Comparison of ENCODE assay signal across 22 mouse cellular contexts in the genomic region with DNA sequence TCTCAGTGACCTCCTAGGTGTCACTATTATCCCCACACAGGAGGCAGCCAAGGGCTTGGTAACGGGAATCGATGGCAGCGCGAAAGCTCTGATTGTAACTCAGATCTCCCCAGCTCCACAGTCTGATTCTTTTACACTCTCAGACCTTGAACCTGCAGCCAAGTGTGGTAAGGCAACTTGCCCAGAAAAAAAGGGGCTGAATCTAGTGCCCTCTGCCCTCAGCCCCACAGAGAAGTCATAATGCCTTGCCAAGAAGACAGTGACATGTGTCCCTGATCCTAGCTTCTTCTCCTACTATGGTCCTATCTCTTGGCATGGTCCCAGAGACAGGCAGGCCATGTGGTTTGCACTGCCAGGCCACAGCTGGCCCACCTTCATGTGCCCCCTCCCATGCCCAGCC.
DNase-seq lines count a peak whose midpoint lies in the region; ATAC-seq and TF ChIP-seq lines count a peak whose summit lies in the region.
"Had no signal": no experiment of that assay in that cellular context is flagged by ENCODE, and none has a peak within 500 bp of the region (broad histone marks: within the 10 kb centered on the region; RNA-seq: fewer than 3 reads in every experiment).

No protein-coding gene starts in this region.

- no peaks in the 10 kb centered on the region for H3K4me1 ChIP-seq in embryonic facial prominence, embryonic 14.5 days (ENCODE audit: control insufficient read depth, insufficient read depth, low read length)
- H3K4me1 ChIP-seq in embryonic facial prominence, embryonic 10.5 days: peaks cover 5% of the 10 kb centered on the region; the same call in 1 of the 2 replicates
- peaks cover 4% of the 10 kb centered on the region; the same call in 1 of the 2 replicates for H3K4me1 ChIP-seq in midbrain, embryonic 16.5 days (ENCODE audit: control insufficient read depth, insufficient read depth, low read length)
- H3K4me1 ChIP-seq in midbrain, postnatal 0 days (ENCODE audit: insufficient read depth, low read length): no peaks in the 10 kb centered on the region
- peaks cover 5% of the 10 kb centered on the region; the same call in 1 of the 2 replicates for H3K4me1 ChIP-seq in neural tube, embryonic 15.5 days
- H3K4me1 ChIP-seq: limb, embryonic 13.5 days; liver, embryonic 15.5 days had no signal

- 0 out of 2 replicates have a peak, but pooled peaks have one; percentile 12 for ATAC-seq in embryonic facial prominence, embryonic 14.5 days (ENCODE audit: low read depth)
- peak; percentile 16; the same call in 1 of the 2 replicates for ATAC-seq in midbrain, embryonic 16.5 days
- ATAC-seq in midbrain, postnatal 0 days (ENCODE audit: low FRiP score): no peak; the same call in 1 of the 2 replicates
- ATAC-seq in neural tube, embryonic 15.5 days (ENCODE audit: low FRiP score): peak; percentile 3; the same call in 1 of the 2 replicates
- ATAC-seq: activated CD4-positive, CD25-positive, alpha-beta regulatory T cell, adult 4 months had no signal

- no peak for TF ChIP-seq CTCF in midbrain, postnatal 0 days (IDR thresholded peaks at IDR 0.05)

- intact Hi-C loops in left cerebral cortex, postnatal 36 days (cut with DNase I): no loop called here

- H3K4me2 ChIP-seq in embryonic facial prominence, embryonic 14.5 days (ENCODE audit: low read depth, low read length): no peak overlapping the region
- no peak overlapping the region for H3K4me2 ChIP-seq in midbrain, embryonic 16.5 days (ENCODE audit: low read length)
- H3K4me2 ChIP-seq in midbrain, postnatal 0 days (ENCODE audit: low read depth, low read length, poor library complexity, severe bottlenecking): no peak overlapping the region
- no peak overlapping the region for H3K4me2 ChIP-seq in neural tube, embryonic 15.5 days
- H3K4me2 ChIP-seq: embryonic facial prominence, embryonic 15.5 days; heart, embryonic 15.5 days; limb, embryonic 13.5 days; liver, embryonic 15.5 days had no signal

- DNase-seq in embryonic facial prominence, embryonic 14.5 days (ENCODE audit: low spot score): no peak
- no peak for DNase-seq in embryonic facial prominence, embryonic 10.5 days (ENCODE audit: low spot score)
- peak; percentile 9 to 22 for DNase-seq in kidney, adult 8-10 months
- DNase-seq in kidney, postnatal 25 days: no peak
- DNase-seq in midbrain, postnatal 0 days (ENCODE audit: low spot score): no peak
- DNase-seq in left cerebral cortex, postnatal 36 days (ENCODE audit: low spot score in 2 of 2): no peak
- DNase-seq: adrenal gland, postnatal 25 days; cerebellum, adult 11-12 months; gastrocnemius, postnatal 36 days; heart, postnatal 4 days; kidney, postnatal 14 days; layer of hippocampus, adult 9-11 months; spleen, adult 18-20 months; thymus, postnatal 4 days had no signal

- 70% methylated on average over 4 of the region's 4 CpGs for WGBS in embryonic facial prominence, embryonic 14.5 days
- WGBS in embryonic facial prominence, embryonic 10.5 days: 88% methylated on average over 4 of the region's 4 CpGs
- 69% methylated on average over 4 of the region's 4 CpGs for WGBS in midbrain, embryonic 16.5 days
- 66% methylated on average over 4 of the region's 4 CpGs for WGBS in midbrain, postnatal 0 days
- 70% methylated on average over 4 of the region's 4 CpGs for WGBS in neural tube, embryonic 15.5 days

- H3K27me3 ChIP-seq in embryonic facial prominence, embryonic 14.5 days (replicated peaks; ENCODE audit: control insufficient read depth, insufficient read depth, low read length): peaks cover 23% of the 10 kb centered on the region
- H3K27me3 ChIP-seq in embryonic facial prominence, embryonic 10.5 days (replicated peaks; ENCODE audit: low read depth, poor library complexity, severe bottlenecking): peaks cover 97% of the 10 kb centered on the region
- H3K27me3 ChIP-seq in midbrain, embryonic 16.5 days (ENCODE audit: control insufficient read depth, insufficient read depth, low read depth, low read length): peaks cover 10% of the 10 kb centered on the region
- H3K27me3 ChIP-seq in midbrain, postnatal 0 days (ENCODE audit: insufficient read depth, low read length): peaks cover 8% of the 10 kb centered on the region; the same call in 1 of the 2 replicates
- H3K27me3 ChIP-seq in neural tube, embryonic 15.5 days (replicated peaks): peaks cover 34% of the 10 kb centered on the region

- no peak overlapping the region for H3K27ac ChIP-seq in embryonic facial prominence, embryonic 14.5 days (replicated peaks; ENCODE audit: low read depth, low read length)
- no peak overlapping the region for H3K27ac ChIP-seq in embryonic facial prominence, embryonic 10.5 days (replicated peaks)
- no peak overlapping the region; the same call in 1 of the 2 replicates for H3K27ac ChIP-seq in midbrain, embryonic 16.5 days (ENCODE audit: low read length)
- H3K27ac ChIP-seq in midbrain, postnatal 0 days (ENCODE audit: low read depth, low read length): no peak overlapping the region
- no peak overlapping the region for H3K27ac ChIP-seq in neural tube, embryonic 15.5 days (replicated peaks)
- H3K27ac ChIP-seq: embryonic facial prominence, embryonic 15.5 days; heart, embryonic 15.5 days; limb, embryonic 13.5 days; liver, embryonic 15.5 days had no signal

- no peak overlapping the region for H3K4me3 ChIP-seq in embryonic facial prominence, embryonic 14.5 days (ENCODE audit: low read depth, low read length)
- H3K4me3 ChIP-seq in embryonic facial prominence, embryonic 10.5 days: no peak overlapping the region
- H3K4me3 ChIP-seq in midbrain, embryonic 16.5 days (ENCODE audit: low read depth, low read length): no peak overlapping the region
- H3K4me3 ChIP-seq in midbrain, postnatal 0 days (ENCODE audit: low read depth, low read length): no peak overlapping the region
- no peak overlapping the region for H3K4me3 ChIP-seq in neural tube, embryonic 15.5 days (replicated peaks)
- H3K4me3 ChIP-seq: embryonic facial prominence, embryonic 15.5 days; heart, embryonic 15.5 days; limb, embryonic 13.5 days; liver, embryonic 15.5 days had no signal

- H3K9me3 ChIP-seq in embryonic facial prominence, embryonic 14.5 days (ENCODE audit: control insufficient read depth, low read length): no peaks in the 10 kb centered on the region
- H3K9me3 ChIP-seq in embryonic facial prominence, embryonic 10.5 days: no peaks in the 10 kb centered on the region
- no peaks in the 10 kb centered on the region for H3K9me3 ChIP-seq in midbrain, embryonic 16.5 days (replicated peaks; ENCODE audit: control insufficient read depth, low read length, poor library complexity, severe bottlenecking)
- H3K9me3 ChIP-seq in midbrain, postnatal 0 days (ENCODE audit: low read length): no peaks in the 10 kb centered on the region
- H3K9me3 ChIP-seq in neural tube, embryonic 15.5 days (replicated peaks): no peaks in the 10 kb centered on the region
- H3K9me3 ChIP-seq: embryonic facial prominence, embryonic 15.5 days; G1E; heart, embryonic 15.5 days; limb, embryonic 13.5 days; liver, embryonic 15.5 days had no signal

- H3K9ac ChIP-seq in embryonic facial prominence, embryonic 14.5 days (ENCODE audit: low read depth, low read length): no peak overlapping the region
- no peak overlapping the region for H3K9ac ChIP-seq in midbrain, embryonic 16.5 days (ENCODE audit: low read depth, low read length)
- no peak overlapping the region for H3K9ac ChIP-seq in midbrain, postnatal 0 days (replicated peaks; ENCODE audit: low read length, poor library complexity, severe bottlenecking)
- no peak overlapping the region for H3K9ac ChIP-seq in neural tube, embryonic 15.5 days (replicated peaks)
- H3K9ac ChIP-seq: embryonic facial prominence, embryonic 15.5 days; heart, embryonic 15.5 days; limb, embryonic 13.5 days; liver, embryonic 15.5 days had no signal

- H3K36me3 ChIP-seq in embryonic facial prominence, embryonic 14.5 days (ENCODE audit: control insufficient read depth, insufficient read depth, low read length): no peaks in the 10 kb centered on the region
- H3K36me3 ChIP-seq in embryonic facial prominence, embryonic 10.5 days (replicated peaks): no peaks in the 10 kb centered on the region
- H3K36me3 ChIP-seq in midbrain, embryonic 16.5 days (ENCODE audit: control insufficient read depth, insufficient read depth, low read length): no peaks in the 10 kb centered on the region
- H3K36me3 ChIP-seq in midbrain, postnatal 0 days (ENCODE audit: insufficient read depth, low read length): no peaks in the 10 kb centered on the region
- no peaks in the 10 kb centered on the region for H3K36me3 ChIP-seq in neural tube, embryonic 15.5 days
- H3K36me3 ChIP-seq: embryonic facial prominence, embryonic 15.5 days; G1E; heart, embryonic 15.5 days; limb, embryonic 13.5 days; liver, embryonic 15.5 days had no signal

Comparison
In these comparisons a context has a peak if more than half of its experiments do, and no peak if none do; other contexts are left out.
1. DNase-seq: peak in kidney, adult 8-10 months (2 of 2); none in embryonic facial prominence, embryonic 14.5 days (single experiment), embryonic facial prominence, embryonic 10.5 days (single experiment), kidney, postnatal 25 days (0 of 2), midbrain, postnatal 0 days (single experiment) and left cerebral cortex, postnatal 36 days (0 of 2).